Mouse (Mus musculus) mouse trophoblast stem cell (cell line): ENCODE measurements around the gene Tns2.
"Not testable (repeated sequence)": the region's sequence is repeated elsewhere in the genome, so short reads cannot be mapped to it uniquely, and the experiment has no call there.

Experiments used
- in situ Hi-C, 2 experiments: fragments of 300-500 bp; cut with MseI, MboI; formaldehyde crosslinking; loops; 2 replicates in 1 of 2; 3 replicates in 1 of 2; pipeline ENCODE4 v1.15.1; 2025

Tns2 gene

GRCm38 (mm10) chr15:102136129-102136758 is 36.0 kb downstream of the Tns2 start, which contains the start of gene Spryd3:
Gene Spryd3 (minus strand): TSS chr15:102136234.
- in situ Hi-C loops: no loop called here

- in situ Hi-C loops: no loop called here
These were observed 40.9 kb downstream of the Tns2 start for GRCm38 (mm10) chr15:102141120-102141519.

GRCm38 (mm10) chr15:102142914-102143912 is 43.0 kb downstream of the Tns2 start:
- in situ Hi-C loops: no loop called here

- in situ Hi-C loops: no loop called here
These were observed 44.1 kb downstream of the Tns2 start, which contains the start of gene Igfbp6 for GRCm38 (mm10) chr15:102144274-102144711. Gene Igfbp6 (plus strand): TSS chr15:102144362.

- in situ Hi-C loops: no loop called here
These were observed 44.5 kb downstream of the Tns2 start for GRCm38 (mm10) chr15:102144726-102145125.

- in situ Hi-C loops: no loop called here
These were observed 45.1 kb downstream of the Tns2 start for GRCm38 (mm10) chr15:102145330-102145729.

- in situ Hi-C loops: no loop called here
These were observed 45.9 kb downstream of the Tns2 start for GRCm38 (mm10) chr15:102146089-102146488.

- in situ Hi-C loops: no loop called here
These were observed 46.7 kb downstream of the Tns2 start for GRCm38 (mm10) chr15:102146882-102147281.

GRCm38 (mm10) chr15:102147674-102148402 is 47.6 kb downstream of the Tns2 start:
- in situ Hi-C loops: no loop called here

GRCm38 (mm10) chr15:102149561-102149960 is 49.3 kb downstream of the Tns2 start:
- in situ Hi-C loops: no loop called here

- in situ Hi-C loops: no loop called here
These were observed 50.3 kb downstream of the Tns2 start, which contains the start of gene Soat2 for GRCm38 (mm10) chr15:102150301-102151135. Gene Soat2 (plus strand): TSS chr15:102150526.

- in situ Hi-C loops: no loop called here
These were observed 52.4 kb downstream of the Tns2 start for GRCm38 (mm10) chr15:102152646-102153045.

- in situ Hi-C loops: not testable (repeated sequence)
These were observed 54.8 kb downstream of the Tns2 start for GRCm38 (mm10) chr15:102155006-102155405.

GRCm38 (mm10) chr15:102156836-102157235 is 56.6 kb downstream of the Tns2 start:
- in situ Hi-C loops: no loop called here

- in situ Hi-C loops: no loop called here
These were observed 60.3 kb downstream of the Tns2 start for GRCm38 (mm10) chr15:102160415-102161060.

GRCm38 (mm10) chr15:102163900-102164693 is 63.9 kb downstream of the Tns2 start:
- in situ Hi-C loops: no loop called here

- in situ Hi-C loops: no loop called here
These were observed 65.4 kb downstream of the Tns2 start for GRCm38 (mm10) chr15:102165468-102166100.
